Mouse (Mus musculus): ENCODE results near the gene Cbfa2t2.

GRCm38 (mm10) chr2:154407643-154408445 is 28.4 kb upstream of the Cbfa2t2 start, which contains the start of gene Snta1:
- no peak for TF ChIP-seq CTCF (IDR thresholded peaks at IDR 0.05; ENCODE audit: low read depth, low read length)
- TF ChIP-seq POLR2A (IDR thresholded peaks at IDR 0.05; ENCODE audit: extremely low read depth, insufficient read depth, low read length), result peak; percentile 91

Measured in liver, adult 2 months (tissue).